ENCODE assay signal across 17 mouse cellular contexts in the genomic region with DNA sequence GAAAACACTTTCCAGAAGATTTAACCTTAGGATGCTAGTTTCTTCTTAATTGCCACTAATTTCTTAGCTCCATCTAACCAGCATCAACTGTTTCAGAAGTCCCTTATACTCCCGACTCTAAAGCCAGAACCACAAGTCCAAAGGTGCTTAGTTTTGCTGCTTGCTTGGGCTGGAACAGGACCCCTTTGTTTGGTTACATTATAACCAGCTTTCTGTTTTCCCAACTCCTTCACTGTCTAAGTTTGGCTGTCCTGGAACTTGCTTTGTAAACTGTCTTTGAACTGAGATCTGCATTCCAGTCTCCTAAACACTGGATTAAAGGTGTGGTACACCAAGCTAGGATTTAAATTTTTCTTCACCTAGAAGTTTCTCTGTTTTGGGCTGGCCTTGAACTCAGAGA.
"Had no signal": no experiment of that assay in that cellular context is flagged by ENCODE, and none has a peak within 500 bp of the region (broad histone marks: within the 10 kb centered on the region; RNA-seq: fewer than 3 reads in every experiment).

No protein-coding gene starts in this region.

- H3K4me3 ChIP-seq: lung, embryonic 15.5 days; megakaryocyte, embryonic 14.5 days; midbrain, embryonic 13.5 days; midbrain, embryonic 15.5 days; neural tube, embryonic 12.5 days; stomach, embryonic 15.5 days had no signal

- H3K36me3 ChIP-seq: lung, embryonic 15.5 days; midbrain, embryonic 13.5 days; midbrain, embryonic 15.5 days; neural tube, embryonic 12.5 days; stomach, embryonic 15.5 days had no signal

- H3K9ac ChIP-seq: lung, embryonic 15.5 days; midbrain, embryonic 13.5 days; midbrain, embryonic 15.5 days; neural tube, embryonic 12.5 days; stomach, embryonic 15.5 days had no signal

- H3K4me1 ChIP-seq: lung, embryonic 15.5 days; megakaryocyte, embryonic 14.5 days; midbrain, embryonic 13.5 days; midbrain, embryonic 15.5 days; neural tube, embryonic 12.5 days; stomach, embryonic 15.5 days had no signal

- ATAC-seq: lung, postnatal 0 days; midbrain, embryonic 13.5 days; midbrain, embryonic 15.5 days had no signal

- H3K27me3 ChIP-seq: lung, embryonic 15.5 days; megakaryocyte, embryonic 14.5 days; midbrain, embryonic 13.5 days; midbrain, embryonic 15.5 days; neural tube, embryonic 12.5 days; stomach, embryonic 15.5 days had no signal

- H3K4me2 ChIP-seq: lung, embryonic 15.5 days; midbrain, embryonic 11.5 days; midbrain, embryonic 13.5 days; midbrain, embryonic 15.5 days; neural tube, embryonic 12.5 days; stomach, embryonic 15.5 days had no signal

- DNase-seq: lung, adult 2 months; lung, postnatal 14 days; lung, postnatal 36 days; right cerebral cortex, postnatal 14 days; thymus, adult 2 months; thymus, postnatal 25 days; thymus, postnatal 4 days had no signal

- H3K27ac ChIP-seq: lung, embryonic 15.5 days; macrophage; midbrain, embryonic 13.5 days; midbrain, embryonic 15.5 days; neural tube, embryonic 12.5 days; stomach, embryonic 15.5 days; stomach, postnatal 0 days had no signal

- H3K9me3 ChIP-seq: lung, embryonic 15.5 days; midbrain, embryonic 13.5 days; midbrain, embryonic 15.5 days; neural tube, embryonic 12.5 days; stomach, embryonic 15.5 days had no signal
